9 mouse cellular contexts compared by ENCODE assay signal in genomic region chr17:68273527-68273926, GRCm38 (mm10). TPM values are rescaled to one million over a fixed set of nuclear protein-coding genes. Genes with fewer than 3 reads are reported as not detected.
DNase-seq lines count a peak whose midpoint lies in the region; ATAC-seq and TF ChIP-seq lines count a peak whose summit lies in the region.
"Had no signal": no experiment of that assay in that cellular context is flagged by ENCODE, and none has a peak within 500 bp of the region (broad histone marks: within the 10 kb centered on the region; RNA-seq: fewer than 3 reads in every experiment).

L3mbtl4 (plus strand) TSS chr17:68273797.

- H3K9me3 ChIP-seq in hindbrain, embryonic 15.5 days, result no peaks in the 10 kb centered on the region
- H3K9me3 ChIP-seq in limb, embryonic 14.5 days (ENCODE audit: control insufficient read depth, low read length), result no peaks in the 10 kb centered on the region

- peaks cover 12% of the 10 kb centered on the region for H3K4me1 ChIP-seq in hindbrain, embryonic 15.5 days (replicated peaks)
- H3K4me1 ChIP-seq in limb, embryonic 14.5 days (ENCODE audit: control insufficient read depth, insufficient read depth, low read length), result peaks cover 5% of the 10 kb centered on the region; the same call in 1 of the 2 replicates
- peaks cover 17% of the 10 kb centered on the region for H3K4me1 ChIP-seq in olfactory bulb, adult 2 months (ENCODE audit: control insufficient read depth, insufficient read depth, low read length)

- H3K4me3 ChIP-seq in gastrocnemius, adult 2 months, result peak within 1 kb of the TSS; percentile 48
- H3K4me3 ChIP-seq in hindbrain, embryonic 15.5 days, result peak within 1 kb of the TSS; percentile 67
- H3K4me3 ChIP-seq in limb, embryonic 14.5 days (replicated peaks; ENCODE audit: low read length), result peak within 1 kb of the TSS; percentile 42
- peak within 1 kb of the TSS; percentile 51 for H3K4me3 ChIP-seq in olfactory bulb, adult 2 months (ENCODE audit: insufficient read depth, low read depth, low read length)

- 0 out of 2 replicates have a peak, but pooled peaks cover 3% of the 10 kb centered on the region for H3K27me3 ChIP-seq in hindbrain, embryonic 15.5 days
- H3K27me3 ChIP-seq in limb, embryonic 14.5 days (ENCODE audit: control insufficient read depth, insufficient read depth, low read length), result peaks cover 13% of the 10 kb centered on the region

- ATAC-seq in hindbrain, embryonic 15.5 days (ENCODE audit: low FRiP score, low read depth), result peak; percentile 89
- ATAC-seq in limb, embryonic 14.5 days (ENCODE audit: low FRiP score, low read depth), result no peak

- no peak for DNase-seq in gastrocnemius, adult 2 months
- DNase-seq in gastrocnemius, postnatal 25 days, result no peak
- DNase-seq in ES-CJ7 (ENCODE audit: low read depth, low spot score), result peak; percentile 44
- DNase-seq in embryo, embryonic 11 days, result peak; percentile 52
- DNase-seq in limb, embryonic 14.5 days (ENCODE audit: low spot score), result no peak
- DNase-seq in spleen, adult 12 weeks (ENCODE audit: low spot score), result no peak

- TF ChIP-seq CTCF in gastrocnemius, adult 2 months (IDR thresholded peaks at IDR 0.05), result no peak
- TF ChIP-seq CTCF in olfactory bulb, adult 2 months (IDR thresholded peaks at IDR 0.05; ENCODE audit: insufficient read depth, low read depth, low read length), result no peak

- no peaks in the 10 kb centered on the region for H3K36me3 ChIP-seq in hindbrain, embryonic 15.5 days
- no peaks in the 10 kb centered on the region for H3K36me3 ChIP-seq in limb, embryonic 14.5 days (ENCODE audit: control insufficient read depth, insufficient read depth, low read length)

- no peak within 1 kb of the TSS for H3K27ac ChIP-seq in gastrocnemius, adult 2 months
- no peak within 1 kb of the TSS; the same call in 1 of the 2 replicates for H3K27ac ChIP-seq in hindbrain, embryonic 15.5 days (replicated peaks)
- H3K27ac ChIP-seq in limb, embryonic 14.5 days (replicated peaks; ENCODE audit: low read depth, low read length), result no peak within 1 kb of the TSS
- H3K27ac ChIP-seq in olfactory bulb, adult 2 months (ENCODE audit: insufficient read depth, low read depth, low read length), result no peak within 1 kb of the TSS

- 1% methylated on average over 26 of the region's 29 CpGs for WGBS in hindbrain, embryonic 15.5 days
- 1% methylated on average over 25 of the region's 29 CpGs for WGBS in limb, embryonic 14.5 days
- WGBS in olfactory bulb, adult 2 months, result 1% methylated on average over 29 of the region's 29 CpGs

- intact Hi-C loops in gastrocnemius, adult 2 months (cut with DNase I), result no loop called here

- H3K9ac ChIP-seq in hindbrain, embryonic 15.5 days, result peak within 1 kb of the TSS; percentile 65
- H3K9ac ChIP-seq in limb, embryonic 14.5 days (ENCODE audit: low read depth, low read length, severe bottlenecking), result peak within 1 kb of the TSS; percentile 38

- no peak for TF ChIP-seq POLR2A in limb, embryonic 14.5 days (IDR thresholded peaks at IDR 0.05; ENCODE audit: borderline replicate concordance, extremely low read depth, insufficient read depth, insufficient read length)
- TF ChIP-seq POLR2A in olfactory bulb, adult 2 months (IDR thresholded peaks at IDR 0.05; ENCODE audit: insufficient read depth, low read depth, low read length), result no peak

- peak within 1 kb of the TSS; percentile 99 for H3K4me2 ChIP-seq in hindbrain, embryonic 15.5 days
- H3K4me2 ChIP-seq in limb, embryonic 14.5 days (replicated peaks; ENCODE audit: low read depth, low read length, severe bottlenecking), result peak within 1 kb of the TSS; percentile 91

RNA-seq across cellular contexts. Expression of gene L3mbtl4, which starts in this region (rescaled TPM):
- total RNA-seq in gastrocnemius, adult 2 months (2021), result under 1 TPM in 1 of 2 experiments, not detected in 1; 0.10 TPM
- total RNA-seq in gastrocnemius, postnatal 25 days (2021), result under 1 TPM in 1 of 2 experiments, not detected in 1; 0.10 TPM
- 4.5 and 4.6 TPM in 2 replicates for polyA plus RNA-seq in hindbrain, embryonic 15.5 days (2015; fragmentation: Nextera tagmentation; extraction: Ambion mirVana)
- polyA plus RNA-seq in limb, embryonic 14.5 days (2012; rRNA removed), result 0.10 and 0.12 TPM in 2 replicates
- polyA plus RNA-seq in limb, embryonic 14.5 days (2014; fragmentation: Nextera tagmentation; extraction: Ambion mirVana), result 0.12 TPM in 1 of 2 replicates, not detected in the other
- not detected in 2 replicates for polyA plus RNA-seq in olfactory bulb, adult 2 months (2012; ENCODE audit: insufficient read depth, insufficient read length, low replicate concordance, missing spikeins)
- polyA plus RNA-seq: C2C12 had no signal

Comparison
In these comparisons a context has a peak if more than half of its experiments do, and no peak if none do; other contexts are left out.
1. DNase-seq: peak in ES-CJ7 (single experiment) and embryo, embryonic 11 days (single experiment); none in gastrocnemius, adult 2 months (single experiment), gastrocnemius, postnatal 25 days (single experiment), limb, embryonic 14.5 days (single experiment) and spleen, adult 12 weeks (single experiment).
2. Peak in every context shown above with its lines, with median percentiles within 50 percentile points of each other: H3K4me3 ChIP-seq.